Mouse (Mus musculus) adrenal gland (tissue): ENCODE data around the gene Shroom3.

Source experiments
- intact Hi-C: fragments of 180-260 bp; cut with DNase I; formaldehyde crosslinking; loops from one replicate; pipeline ENCODE4 v1.15.1; 2025
- long read RNA-seq, 2 experiments: library from polyadenylated mRNA; unstranded; transcript quantifications; one replicate each; pipeline ENCODE4 v2.0.0; 2020; ENCODE audit warnings: borderline replicate concordance in 1 of 2; ENCODE audit not compliant: insufficient replicate concordance in 1 of 2

Shroom3 gene
- long read RNA-seq, experiment 1: 0 reads
- long read RNA-seq, experiment 2, partial matches to known transcripts: 0 of 3 reads
- long read RNA-seq, experiment 2, other reads (novel, unspliced or antisense): 3 of 3 reads

- intact Hi-C loops: loop anchor here (5.0 kb wide), 1 partner anchor 274 kb away; no protein-coding TSS in a partner anchor
These were observed at the start of gene Shroom3 for GRCm38 (mm10) chr5:92683351-92683807. Gene Shroom3, plus strand, starts transcription at chr5:92683435.

- intact Hi-C loops: no loop called here
These were observed 49.7 kb upstream of the Shroom3 start for GRCm38 (mm10) chr5:92633526-92633925.

- intact Hi-C loops: no loop called here
These were observed 48.3 kb upstream of the Shroom3 start for GRCm38 (mm10) chr5:92634916-92635315.

GRCm38 (mm10) chr5:92635891-92636290 is 47.3 kb upstream of the Shroom3 start:
- intact Hi-C loops: no loop called here

GRCm38 (mm10) chr5:92640861-92641260 is 42.4 kb upstream of the Shroom3 start:
- intact Hi-C loops: no loop called here

GRCm38 (mm10) chr5:92656256-92656655 is 27.0 kb upstream of the Shroom3 start:
- intact Hi-C loops: loop anchor here (2.0 to 5.0 kb wide), 2 partner anchors 149 to 195 kb away; partner anchors contain the start of gene Scarb2

GRCm38 (mm10) chr5:92664321-92664720 is 18.9 kb upstream of the Shroom3 start:
- intact Hi-C loops: no loop called here

- intact Hi-C loops: no loop called here
These were observed 16.4 kb upstream of the Shroom3 start for GRCm38 (mm10) chr5:92666860-92667259.

GRCm38 (mm10) chr5:92674859-92675573 is 8.2 kb upstream of the Shroom3 start, which contains the start of gene Ccdc158:
Gene Ccdc158, minus strand, starts transcription at chr5:92675271.
- intact Hi-C loops: no loop called here

GRCm38 (mm10) chr5:92675574-92675920 is 7.7 kb upstream of the Shroom3 start:
- intact Hi-C loops: no loop called here

GRCm38 (mm10) chr5:92679441-92679840 is 3.8 kb upstream of the Shroom3 start:
- intact Hi-C loops: loop anchor here (1.0 kb wide), 1 partner anchor 47 kb away; no protein-coding TSS in a partner anchor

- intact Hi-C loops: loop anchor here (5.0 kb wide), 1 partner anchor 275 kb away; no protein-coding TSS in a partner anchor
These were observed 1.4 kb upstream of the Shroom3 start for GRCm38 (mm10) chr5:92681861-92682260.

GRCm38 (mm10) chr5:92682621-92683348 is 450 bp upstream of the Shroom3 start:
- intact Hi-C loops: loop anchor here (5.0 kb wide), 1 partner anchor 275 kb away; no protein-coding TSS in a partner anchor

GRCm38 (mm10) chr5:92683871-92684475 is 738 bp downstream of the Shroom3 start:
- intact Hi-C loops: loop anchor here (5.0 kb wide), 1 partner anchor 273 kb away; no protein-coding TSS in a partner anchor

GRCm38 (mm10) chr5:92684715-92685460 is 1.7 kb downstream of the Shroom3 start:
- intact Hi-C loops: loop anchor here (5.0 kb wide), 1 partner anchor 272 kb away; no protein-coding TSS in a partner anchor

GRCm38 (mm10) chr5:92688124-92688523 is 4.9 kb downstream of the Shroom3 start:
- intact Hi-C loops: no loop called here

- intact Hi-C loops: no loop called here
These were observed 5.3 kb downstream of the Shroom3 start for GRCm38 (mm10) chr5:92688569-92688968.

GRCm38 (mm10) chr5:92692206-92693007 is 9.2 kb downstream of the Shroom3 start:
- intact Hi-C loops: no loop called here

GRCm38 (mm10) chr5:92693744-92694143 is 10.5 kb downstream of the Shroom3 start:
- intact Hi-C loops: no loop called here
